Mouse (Mus musculus) right cerebral cortex, postnatal 36 days (tissue): ENCODE results near the gene Lmo4.
A peak's percentile ranks its signal among the peaks of the same experiment; 100 is the strongest.

Experiments used
- DNase-seq, 2 experiments: peaks; one replicate each; pipeline ENCODE4 v3.0.0; 2022; ENCODE audit warnings: low spot score in 2 of 2, mixed read lengths in 1 of 2

The Lmo4 gene

GRCm38 (mm10) chr3:144203988-144204412 is 1.0 kb downstream of the Lmo4 start:
- no peak for DNase-seq

- DNase-seq = no peak
Measured at GRCm38 (mm10) chr3:144203259-144203987, 1.6 kb downstream of the Lmo4 start.

DNA sequence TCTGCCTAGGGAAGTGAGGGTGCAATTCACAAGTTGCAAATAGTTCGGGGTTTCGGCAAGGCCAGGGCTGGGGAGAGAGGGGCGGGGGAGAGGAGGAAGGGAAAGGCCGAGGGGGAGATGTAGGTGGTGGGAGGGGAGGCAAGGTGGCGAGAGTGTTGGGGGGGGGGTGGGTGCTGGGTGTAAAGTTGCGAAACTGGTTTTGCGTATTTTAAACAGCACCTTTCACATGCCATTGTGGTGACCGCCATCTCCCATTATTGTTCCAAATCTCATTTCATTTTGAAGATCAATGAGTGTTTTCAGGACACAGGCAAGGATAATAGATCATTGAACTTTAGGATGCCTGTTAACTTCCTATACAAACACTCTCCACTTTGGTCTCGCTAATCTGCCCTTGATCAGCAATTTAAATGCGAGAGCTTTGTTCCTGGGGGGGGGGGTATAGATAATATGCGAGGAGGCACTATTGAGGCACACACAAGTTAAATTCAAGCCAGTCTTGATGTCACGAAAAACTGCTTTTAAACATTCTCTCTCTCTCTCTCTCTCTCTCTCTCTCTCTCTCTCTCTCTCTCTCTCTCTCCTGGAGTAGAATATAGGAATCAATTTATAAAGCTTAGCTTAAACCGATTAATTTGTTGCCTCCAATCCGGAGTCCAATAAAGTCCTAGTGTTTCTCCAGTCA is 2.3 kb downstream of the Lmo4 start:
- DNase-seq = no peak

- peak; percentile 58 to 66 for DNase-seq
Measured at GRCm38 (mm10) chr3:144201794-144202573, 3.0 kb downstream of the Lmo4 start.

GRCm38 (mm10) chr3:144185327-144186152 is 19.5 kb downstream of the Lmo4 start:
- no peak for DNase-seq

DNA sequence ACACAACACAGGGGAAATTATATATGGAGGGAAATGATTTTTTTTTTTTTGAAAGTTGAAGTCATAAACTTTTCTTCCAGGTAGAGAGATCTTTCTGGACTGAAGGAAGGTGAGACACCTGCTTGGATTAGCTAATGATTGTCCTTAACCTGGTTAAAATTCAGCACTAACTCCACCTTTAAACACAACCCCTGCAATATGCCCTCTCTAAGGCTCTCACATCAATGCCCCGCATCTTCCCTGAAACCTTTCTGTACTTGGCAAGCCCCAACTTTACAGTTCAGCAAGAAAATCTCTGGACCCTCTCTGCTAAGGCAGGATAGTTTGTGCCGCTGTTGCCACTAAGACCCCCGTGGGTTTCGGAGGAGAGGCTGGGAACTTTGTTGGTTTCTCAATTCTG is 20.1 kb downstream of the Lmo4 start:
- DNase-seq = no peak

GRCm38 (mm10) chr3:144182229-144182628 is 22.8 kb downstream of the Lmo4 start:
- no peak for DNase-seq

DNA sequence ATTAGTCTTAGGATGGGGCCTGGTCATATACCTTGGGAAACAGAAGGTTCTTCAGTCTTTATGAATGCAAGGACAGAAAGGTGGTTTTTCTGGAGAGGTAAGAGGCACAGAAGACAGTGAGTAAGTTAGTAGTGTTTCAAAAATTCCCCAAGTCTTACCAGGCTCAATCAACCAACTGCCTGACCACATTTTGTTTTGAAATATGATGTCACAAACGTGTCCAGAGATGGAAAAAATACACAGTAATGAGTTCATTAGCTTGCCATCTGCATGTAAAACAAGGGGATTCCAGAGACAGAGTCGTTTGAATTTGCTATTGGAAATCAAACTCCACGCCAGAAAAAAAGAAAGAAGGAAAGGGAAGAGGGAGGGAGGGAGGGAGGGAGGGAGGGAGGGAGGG is 26.1 kb downstream of the Lmo4 start:
- DNase-seq = no peak

- no peak for DNase-seq
Measured at GRCm38 (mm10) chr3:144173866-144174588, 31.0 kb downstream of the Lmo4 start.

GRCm38 (mm10) chr3:144173138-144173537 is 31.9 kb downstream of the Lmo4 start:
- DNase-seq = no peak

DNA sequence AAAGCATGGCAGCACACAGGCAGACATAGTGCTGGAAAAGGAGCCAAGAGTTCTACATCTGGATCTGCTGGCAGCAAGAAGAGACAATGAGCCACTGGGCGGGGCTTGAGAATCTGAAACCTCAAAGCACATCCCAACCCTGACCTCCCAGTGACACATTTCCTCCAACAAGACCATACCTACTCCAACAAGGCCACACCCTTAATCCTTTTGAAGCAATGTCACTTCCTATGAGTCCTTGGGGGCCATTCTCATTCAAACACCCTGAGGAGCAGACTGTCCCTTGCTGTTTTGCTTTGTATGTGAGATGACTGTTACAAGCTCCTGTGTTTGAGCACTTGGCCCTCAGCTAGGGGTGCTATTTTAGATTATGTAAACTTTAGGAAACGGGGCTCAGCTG is 33.3 kb downstream of the Lmo4 start:
- no peak for DNase-seq

GRCm38 (mm10) chr3:144170539-144170938 is 34.5 kb downstream of the Lmo4 start:
- DNase-seq = no peak

- no peak for DNase-seq
Measured at GRCm38 (mm10) chr3:144166439-144167155, 38.4 kb downstream of the Lmo4 start.

DNA sequence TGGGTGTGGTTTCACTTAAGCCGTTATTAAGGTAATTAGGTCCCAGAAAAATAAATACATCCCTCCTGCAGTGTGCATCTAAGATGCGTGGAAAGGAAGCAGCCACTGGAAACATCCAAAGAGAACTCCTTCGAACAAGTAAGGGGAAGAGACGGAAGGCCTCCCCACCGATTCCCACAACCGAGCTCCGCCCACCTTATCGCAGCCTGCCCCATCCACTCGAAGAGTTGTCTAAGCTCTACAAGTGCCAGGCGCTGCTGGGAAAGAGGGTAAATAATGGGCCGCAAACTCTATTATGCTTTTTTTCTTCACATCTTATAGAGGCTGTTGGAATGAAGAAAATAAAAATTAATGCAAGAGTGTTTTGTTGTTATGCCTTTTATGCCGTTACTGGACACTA is 39.6 kb downstream of the Lmo4 start:
- DNase-seq = no peak

DNA sequence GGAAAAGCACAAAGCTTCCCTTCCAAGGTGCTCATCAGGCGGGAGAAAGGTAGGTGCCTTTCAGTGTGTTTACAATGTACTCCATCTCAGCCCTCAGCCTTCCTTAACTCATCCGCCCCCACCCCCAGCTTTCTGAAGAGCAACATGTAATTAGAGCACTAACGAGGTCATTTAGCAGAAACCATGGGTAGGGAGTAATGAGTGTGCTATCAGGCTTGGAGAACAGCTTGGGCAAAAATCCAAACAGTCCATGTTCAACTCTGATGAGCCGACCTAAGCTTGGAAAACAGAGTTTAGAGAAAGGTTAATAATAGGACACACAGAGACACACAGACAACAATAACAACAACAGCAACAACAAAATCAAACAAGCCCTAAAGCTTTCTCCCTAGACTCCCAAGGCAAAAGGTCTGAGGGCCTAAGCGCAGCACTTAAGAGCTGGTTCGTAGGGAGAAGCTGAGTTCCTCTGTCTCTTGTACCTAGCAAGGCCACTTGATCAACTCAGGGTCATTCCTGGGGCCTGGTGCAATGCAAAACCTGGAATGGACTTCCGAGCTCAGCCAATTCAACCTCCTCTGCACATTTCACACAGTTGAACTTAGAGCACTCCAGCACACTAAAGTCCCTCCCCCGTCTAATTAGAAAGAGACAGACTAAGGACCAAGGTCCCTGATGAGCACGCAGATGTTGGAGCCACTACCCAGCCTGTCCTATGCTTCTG is 40.2 kb downstream of the Lmo4 start:
- no peak for DNase-seq

DNA sequence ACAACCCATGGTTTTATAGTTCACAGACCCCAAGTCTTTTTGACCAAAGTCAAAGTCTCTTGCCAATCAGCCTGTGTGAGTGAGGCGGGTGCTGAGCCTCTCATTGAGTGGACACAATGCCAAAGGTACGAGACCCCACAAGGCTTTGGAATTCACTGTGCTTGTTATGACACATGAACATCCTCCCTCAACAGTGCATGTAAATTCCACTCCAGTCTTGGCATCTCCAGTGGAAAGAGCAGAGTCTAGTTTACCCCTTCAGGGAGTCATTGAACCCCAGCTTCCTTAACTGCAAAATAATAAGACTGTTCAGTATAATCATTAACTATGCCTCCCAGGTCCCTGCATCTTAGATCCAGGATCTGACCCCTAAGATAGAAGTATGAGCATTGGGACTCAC is 41.3 kb downstream of the Lmo4 start:
- no peak for DNase-seq

DNA sequence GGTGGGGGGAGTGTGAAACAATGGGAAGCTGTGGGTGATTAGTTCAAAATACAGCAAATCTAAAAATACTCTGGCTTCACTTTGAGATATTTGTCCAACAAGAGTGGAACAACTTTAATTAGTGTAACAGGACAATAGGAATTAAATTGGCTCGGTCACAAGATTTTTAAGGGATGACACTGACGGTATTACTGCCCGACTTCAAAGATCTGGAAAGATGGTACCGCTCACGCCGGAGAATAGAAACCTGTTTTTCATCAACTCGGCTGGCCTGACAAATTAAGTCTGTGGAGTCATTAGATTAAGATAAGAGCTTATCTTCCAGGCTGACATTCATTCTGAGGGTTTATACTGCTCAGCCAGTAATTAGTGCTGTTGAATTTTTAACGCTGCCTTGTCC is 42.9 kb downstream of the Lmo4 start:
- no peak for DNase-seq

- no peak for DNase-seq
Measured at GRCm38 (mm10) chr3:144161261-144161660, 43.8 kb downstream of the Lmo4 start.

DNA sequence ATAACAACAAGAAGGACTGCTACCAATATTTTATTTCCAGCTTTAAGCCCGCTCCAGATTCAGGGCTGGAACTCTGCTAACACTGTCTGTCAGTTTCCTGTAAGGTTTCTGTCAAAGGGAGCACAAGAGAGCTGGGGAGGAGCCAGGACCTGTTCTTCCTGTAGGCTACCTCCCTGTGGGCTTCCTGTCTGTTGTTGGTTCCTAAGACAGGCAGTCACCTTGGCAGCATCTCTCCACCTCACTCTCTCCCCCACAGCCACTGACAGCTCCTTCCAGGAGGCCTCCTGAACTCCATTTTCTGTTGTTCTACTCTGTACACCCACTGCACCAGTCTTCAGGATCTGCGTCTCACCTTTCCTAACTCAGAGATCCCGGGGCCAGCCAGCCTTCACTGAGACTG is 49.3 kb downstream of the Lmo4 start:
- DNase-seq = no peak

- DNase-seq = no peak
Measured at GRCm38 (mm10) chr3:144153395-144153794, 51.6 kb downstream of the Lmo4 start.
